Mouse (Mus musculus) small intestine, adult 2 months (tissue): ENCODE results near the gene Cfap97.

ENCODE experiments used
- CTCF ChIP-seq: fragments of 200-500 bp; IDR thresholded peaks from 2 replicates; pipeline ENCODE4 v1.5.1; 2012; ENCODE audit warnings: low read depth, mild to moderate bottlenecking, control low read depth, inconsistent platforms, low read length, moderate library complexity, mixed read lengths; ENCODE audit not compliant: insufficient replicate concordance, insufficient read length; ENCODE audit errors: extremely low read depth
- POLR2A ChIP-seq: fragments of 200-500 bp; IDR thresholded peaks from 2 replicates; pipeline ENCODE4 v1.6.1; 2012; ENCODE audit warnings: low read depth, mild to moderate bottlenecking, control low read depth, inconsistent platforms, low read length, moderate library complexity

GRCm38 (mm10) chr8:46163870-46164190 lies 12.3 kb downstream of the Cfap97 start:
- TF ChIP-seq CTCF: no peak
- no peak for TF ChIP-seq POLR2A
